Mouse (Mus musculus) midbrain, embryonic 16.5 days (tissue): ENCODE data around the gene AC134908.4. TPM values are rescaled to one million over a fixed set of nuclear protein-coding genes. Genes with fewer than 3 reads are reported as not detected.

Source experiments
- ATAC-seq: fragments of 200-750 bp; cut with Nextera tagmentation; 2 replicates; pipeline ENCODE4 v1.8.0; 2017; ENCODE audit warnings: moderate TSS enrichment
- H3K27ac ChIP-seq: fragments of 300-500 bp; sonication (generic); 2 replicates; pipeline ENCODE4 v1.5.1; 2014; ENCODE audit warnings: mild to moderate bottlenecking, low read length, mixed read lengths
- H3K27me3 ChIP-seq: fragments of 300-500 bp; sonication (generic); 2 replicates; pipeline ENCODE4 v1.6.1; 2014; ENCODE audit warnings: low read depth, low read length, mixed read lengths; ENCODE audit not compliant: control insufficient read depth, insufficient read depth
- H3K36me3 ChIP-seq: fragments of 300-500 bp; sonication (generic); 2 replicates; pipeline ENCODE4 v1.6.1; 2014; ENCODE audit warnings: mild to moderate bottlenecking, low read length, moderate library complexity, mixed read lengths; ENCODE audit not compliant: control insufficient read depth, insufficient read depth
- H3K4me1 ChIP-seq: fragments of 300-500 bp; sonication (generic); 2 replicates; pipeline ENCODE4 v1.6.1; 2014; ENCODE audit warnings: mild to moderate bottlenecking, low read length, mixed read lengths; ENCODE audit not compliant: control insufficient read depth, insufficient read depth
- H3K4me2 ChIP-seq: fragments of 300-500 bp; sonication (generic); 2 replicates; pipeline ENCODE4 v1.6.1; 2014; ENCODE audit warnings: mild to moderate bottlenecking, low read length, mixed read lengths
- H3K4me3 ChIP-seq: fragments of 300-500 bp; sonication (generic); 2 replicates; pipeline ENCODE4 v1.5.1; 2014; ENCODE audit warnings: low read depth, mild to moderate bottlenecking, low read length, moderate library complexity, mixed read lengths
- H3K9ac ChIP-seq: fragments of 300-500 bp; sonication (generic); 2 replicates; pipeline ENCODE4 v1.6.1; 2014; ENCODE audit warnings: low read depth, low read length, mixed read lengths
- H3K9me3 ChIP-seq: fragments of 300-500 bp; sonication (generic); replicated peaks from 2 replicates; pipeline ENCODE4 v1.6.1; 2014; ENCODE audit warnings: mild to moderate bottlenecking, low read length, mixed read lengths; ENCODE audit not compliant: control insufficient read depth, poor library complexity, severe bottlenecking
- WGBS: fragments of 180-500 bp; shearing (Covaris S2); extraction: QIAGEN DNeasy Blood & Tissue Kit; methylation state at CpG from one replicate; pipeline ENCODE4 v1.1.7; 2014; 5-methylcytosine and 5-hydroxymethylcytosine counted together
- polyA plus RNA-seq: library from polyadenylated mRNA; unstranded; fragments of >200 nt; fragmentation: Nextera tagmentation; extraction: Ambion mirVana; gene quantifications from 2 replicates; pipeline ENCODE4 v1.2.1, GENCODE M21; 2015

The AC134908.4 gene
- polyA plus RNA-seq, 1 experiment from 2014 or later: not detected

DNA sequence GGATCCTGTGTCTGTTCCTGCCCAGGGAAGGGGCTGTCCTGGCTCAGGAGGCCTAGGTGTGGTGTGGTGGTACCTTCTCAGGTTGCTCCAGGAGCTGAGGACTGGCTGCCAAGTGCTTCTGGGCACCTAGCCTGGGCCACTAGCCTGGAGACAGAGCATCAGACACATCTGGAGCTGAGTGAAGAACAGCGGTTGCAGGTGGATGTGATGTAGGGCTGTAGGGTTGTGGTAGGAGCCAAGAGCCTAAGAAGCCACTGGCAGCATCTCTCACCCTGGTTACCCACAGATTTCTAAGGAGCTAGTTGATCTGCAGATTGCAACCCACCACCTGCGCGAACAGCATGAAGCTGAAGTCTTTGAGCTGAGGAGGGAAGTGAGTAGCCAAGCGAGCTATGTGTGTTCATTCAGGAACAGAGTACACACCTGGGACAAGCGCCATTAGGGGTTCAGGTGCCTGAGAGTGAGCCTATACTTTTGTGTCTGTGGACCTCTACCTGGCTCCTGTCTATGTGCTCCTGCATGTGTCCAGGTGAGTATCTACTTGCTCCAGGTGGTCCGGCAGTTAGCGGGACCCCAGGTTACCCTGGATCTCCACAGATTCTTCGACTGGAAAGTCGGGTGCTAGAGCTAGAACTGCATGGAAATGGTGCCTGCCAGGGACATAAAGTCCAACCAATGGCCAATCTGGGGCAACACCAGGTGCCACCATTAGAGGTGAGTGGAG, 8.5 kb downstream of the AC134908.4 start:
- 91% methylated on average over 9 of the region's 9 CpGs for WGBS
- peaks cover 30% of the 10 kb centered on the region for H3K4me1 ChIP-seq

DNA sequence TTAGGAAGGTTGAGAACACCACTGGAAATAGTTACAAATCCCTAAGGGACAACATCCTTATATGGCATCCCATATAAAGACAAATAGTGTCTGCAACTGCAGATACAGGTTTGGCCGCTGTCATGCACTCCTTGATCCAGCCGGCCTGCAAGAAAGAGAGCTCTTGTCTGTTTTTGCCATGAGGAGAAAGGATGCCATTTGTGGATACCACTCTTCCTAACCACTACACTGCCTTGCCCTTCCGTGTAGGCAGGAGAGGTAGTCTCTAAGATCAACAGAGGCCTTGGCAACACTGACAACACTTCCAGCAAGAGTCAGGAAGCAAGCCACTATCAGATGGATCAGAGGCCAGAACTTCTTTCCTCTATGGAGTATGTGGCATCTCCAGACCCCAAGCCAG, 9.2 kb downstream of the AC134908.4 start, which contains the start of gene Ccdc78:
Gene Ccdc78, plus strand, starts transcription at position 301 of the 400 bp plus-strand sequence.
- peak within 1 kb of the TSS; percentile 89 for H3K9ac ChIP-seq
- peak within 1 kb of the TSS; percentile 78 for H3K4me3 ChIP-seq
- H3K4me1 ChIP-seq: peaks cover 27% of the 10 kb centered on the region
- H3K27me3 ChIP-seq: no peaks in the 10 kb centered on the region
- no peaks in the 10 kb centered on the region for H3K9me3 ChIP-seq
- 90% methylated on average over 3 of the region's 3 CpGs for WGBS
- peaks cover 22% of the 10 kb centered on the region for H3K36me3 ChIP-seq
- peak within 1 kb of the TSS; percentile 92 for H3K4me2 ChIP-seq
- H3K27ac ChIP-seq: peak within 1 kb of the TSS; percentile 92
- no peak for ATAC-seq

More for the DNA sequence above, 8.5 kb downstream of the AC134908.4 start:
- Histone ChIP-seq H3K9me3 (no peaks in the 10 kb centered on the region), H3K27ac (no peak overlapping the region), H3K27me3 (no peaks in the 10 kb centered on the region), H3K4me3 (no peak overlapping the region), H3K36me3 (peaks cover 16% of the 10 kb centered on the region), H3K9ac (no peak overlapping the region), H3K4me2 (no peak overlapping the region)
- no peak for ATAC-seq

DNA sequence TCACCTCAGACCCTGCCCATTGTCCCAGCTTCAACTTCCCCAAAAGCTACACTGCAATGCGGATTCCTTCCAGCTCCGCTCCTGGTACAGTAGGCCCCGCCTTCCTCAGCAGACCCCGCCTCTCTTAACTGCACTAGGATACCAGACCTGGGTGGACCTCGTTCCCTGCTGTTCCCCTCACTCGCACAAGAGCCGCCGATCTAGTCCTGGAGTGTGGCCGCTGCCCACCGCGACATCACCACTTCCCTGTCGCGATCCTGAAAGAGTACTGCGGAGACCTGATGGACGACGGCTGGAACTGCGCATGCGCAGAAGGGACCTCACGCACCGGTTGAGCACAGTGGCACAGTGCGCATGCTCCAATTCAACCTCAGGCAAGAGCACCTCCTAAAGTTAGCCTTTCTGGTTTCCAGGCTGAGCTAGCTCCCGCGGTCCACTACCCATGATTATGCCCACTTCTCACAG, 10.1 kb downstream of the AC134908.4 start, which contains the start of gene Haghl:
Gene Haghl, minus strand, starts transcription at position 393 of the 465 bp plus-strand sequence.
- peak; percentile 81 for ATAC-seq
- WGBS: under 1% methylated on average over 23 of the region's 23 CpGs

DNA sequence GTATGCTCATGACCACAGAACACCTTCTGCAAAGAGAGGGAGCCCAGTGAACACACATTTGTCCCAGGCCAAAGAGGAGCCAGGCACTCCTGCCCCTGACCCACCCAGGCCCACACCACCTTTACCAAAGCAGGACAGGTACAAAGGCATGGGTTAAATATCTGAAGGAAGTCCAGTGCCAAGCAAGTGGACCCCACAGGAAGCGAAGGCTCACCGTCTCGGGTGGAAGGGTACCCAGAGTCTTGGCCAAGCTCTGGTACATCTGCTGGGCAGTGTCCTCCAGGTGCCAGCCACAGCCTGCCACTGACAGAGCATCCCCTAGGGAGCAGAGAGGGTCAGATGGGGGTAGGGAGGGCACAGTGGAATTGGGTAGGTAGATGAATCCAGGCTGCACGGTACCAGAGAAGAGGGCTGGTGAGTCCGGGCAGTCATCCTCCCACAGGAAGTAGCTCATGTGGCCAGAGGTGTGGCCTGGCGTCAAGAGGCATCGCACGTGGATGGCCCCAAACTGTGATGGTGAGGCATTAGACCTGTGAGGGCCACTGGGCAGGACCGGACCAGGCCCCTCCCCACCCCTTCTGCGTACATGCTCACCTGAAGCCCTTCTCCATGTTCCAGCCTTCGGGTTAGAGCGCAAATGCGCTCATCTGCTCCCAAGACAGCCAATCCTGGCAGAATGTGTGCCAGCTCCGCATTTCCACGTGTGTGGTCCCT, 11.4 kb downstream of the AC134908.4 start:
- Histone ChIP-seq H3K4me1 (peaks cover 17% of the 10 kb centered on the region), H3K27ac (no peak overlapping the region), H3K9me3 (no peaks in the 10 kb centered on the region), H3K27me3 (no peaks in the 10 kb centered on the region), H3K36me3 (peaks cover 19% of the 10 kb centered on the region), H3K4me2 (peak overlapping the region; percentile 92), H3K9ac (peak overlapping the region; percentile 89), H3K4me3 (peak overlapping the region; percentile 78)
- ATAC-seq: no peak
- 82% methylated on average over 15 of the region's 15 CpGs for WGBS

More for the DNA sequence above, 10.1 kb downstream of the AC134908.4 start, which contains the start of gene Haghl:
- no peaks in the 10 kb centered on the region for H3K27me3 ChIP-seq
- H3K27ac ChIP-seq: peak within 1 kb of the TSS; percentile 92
- peak within 1 kb of the TSS; percentile 78 for H3K4me3 ChIP-seq
- peaks cover 17% of the 10 kb centered on the region for H3K4me1 ChIP-seq
- no peaks in the 10 kb centered on the region for H3K9me3 ChIP-seq
- peaks cover 23% of the 10 kb centered on the region for H3K36me3 ChIP-seq
- H3K9ac ChIP-seq: peak within 1 kb of the TSS; percentile 89
- H3K4me2 ChIP-seq: peak within 1 kb of the TSS; percentile 92

DNA sequence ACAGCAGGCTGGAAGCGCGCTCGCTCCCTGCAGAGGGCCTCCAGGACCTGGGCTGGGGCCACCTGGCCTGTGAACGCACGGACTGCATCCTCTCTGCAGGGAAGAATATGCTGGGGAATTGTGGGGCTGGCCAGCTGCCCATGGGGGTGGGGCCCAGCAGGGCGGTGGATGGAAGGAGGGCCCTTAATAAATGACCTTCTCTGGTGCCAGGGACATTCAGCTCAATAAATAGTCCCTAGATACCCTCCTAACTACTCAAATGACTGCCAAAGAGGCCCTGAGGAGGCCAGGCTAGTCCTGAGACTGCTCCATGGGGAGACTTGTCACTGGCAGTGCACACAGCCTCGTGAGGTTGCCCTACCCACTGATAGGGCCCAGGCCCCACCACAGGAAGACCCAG, 12.4 kb downstream of the AC134908.4 start:
- Histone ChIP-seq H3K4me2 (no peak overlapping the region), H3K27ac (no peak overlapping the region), H3K4me3 (no peak overlapping the region), H3K4me1 (peaks cover 17% of the 10 kb centered on the region), H3K9ac (no peak overlapping the region), H3K27me3 (no peaks in the 10 kb centered on the region), H3K36me3 (peaks cover 19% of the 10 kb centered on the region), H3K9me3 (no peaks in the 10 kb centered on the region)
- no peak for ATAC-seq
- WGBS: 77% methylated on average over 7 of the region's 7 CpGs

DNA sequence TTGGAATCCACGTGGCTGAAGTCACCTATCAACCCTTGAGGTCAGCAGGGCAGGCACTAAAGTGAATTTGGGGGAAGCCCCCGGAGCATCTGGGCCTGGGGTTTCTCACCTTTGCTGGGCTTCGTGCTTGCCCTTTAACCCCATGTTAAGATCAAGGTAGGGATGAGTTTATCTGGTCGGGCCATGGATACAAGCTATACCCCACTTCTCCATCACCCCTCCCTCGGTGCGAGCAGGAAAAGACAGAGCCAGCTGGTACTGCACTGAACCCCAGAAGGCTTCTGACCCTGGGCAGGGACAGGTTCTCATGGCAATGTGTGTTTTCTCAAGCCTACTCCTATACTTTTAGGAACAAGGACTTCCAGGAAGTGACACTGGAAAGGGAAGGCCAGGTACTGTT, 14.1 kb downstream of the AC134908.4 start:
- H3K27ac ChIP-seq: no peak overlapping the region
- no peaks in the 10 kb centered on the region for H3K9me3 ChIP-seq
- WGBS: 76% methylated on average over 6 of the region's 6 CpGs
- H3K36me3 ChIP-seq: peaks cover 22% of the 10 kb centered on the region
- H3K4me3 ChIP-seq: no peak overlapping the region
- H3K9ac ChIP-seq: no peak overlapping the region
- no peak overlapping the region for H3K4me2 ChIP-seq
- no peak for ATAC-seq
- H3K4me1 ChIP-seq: peaks cover 17% of the 10 kb centered on the region
- H3K27me3 ChIP-seq: no peaks in the 10 kb centered on the region

DNA sequence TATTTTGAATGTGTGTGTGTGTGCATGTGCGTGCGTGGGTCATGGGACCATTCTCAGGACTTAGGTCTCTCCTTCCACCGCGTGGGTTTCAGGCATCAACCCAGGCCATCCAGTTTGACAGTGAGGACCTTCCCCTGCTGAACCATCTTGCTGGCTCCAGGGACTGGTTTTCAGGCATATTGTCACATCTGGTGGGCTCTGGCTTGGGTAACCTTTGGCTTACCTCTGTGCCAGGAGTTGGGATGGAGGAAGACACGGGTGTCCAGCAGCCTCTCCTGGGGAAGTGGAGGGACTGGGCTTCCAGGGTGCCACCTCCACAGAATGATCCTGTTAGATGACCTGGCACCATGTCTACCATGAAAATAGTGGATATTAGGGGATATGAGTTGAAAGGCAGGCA, 17.5 kb downstream of the AC134908.4 start:
- 96% methylated on average over 5 of the region's 5 CpGs for WGBS
- Histone ChIP-seq H3K27me3 (no peaks in the 10 kb centered on the region), H3K9ac (no peak overlapping the region), H3K4me1 (peaks cover 14% of the 10 kb centered on the region), H3K9me3 (no peaks in the 10 kb centered on the region), H3K4me3 (no peak overlapping the region), H3K36me3 (peaks cover 21% of the 10 kb centered on the region), H3K4me2 (no peak overlapping the region), H3K27ac (no peak overlapping the region)
- ATAC-seq: no peak

DNA sequence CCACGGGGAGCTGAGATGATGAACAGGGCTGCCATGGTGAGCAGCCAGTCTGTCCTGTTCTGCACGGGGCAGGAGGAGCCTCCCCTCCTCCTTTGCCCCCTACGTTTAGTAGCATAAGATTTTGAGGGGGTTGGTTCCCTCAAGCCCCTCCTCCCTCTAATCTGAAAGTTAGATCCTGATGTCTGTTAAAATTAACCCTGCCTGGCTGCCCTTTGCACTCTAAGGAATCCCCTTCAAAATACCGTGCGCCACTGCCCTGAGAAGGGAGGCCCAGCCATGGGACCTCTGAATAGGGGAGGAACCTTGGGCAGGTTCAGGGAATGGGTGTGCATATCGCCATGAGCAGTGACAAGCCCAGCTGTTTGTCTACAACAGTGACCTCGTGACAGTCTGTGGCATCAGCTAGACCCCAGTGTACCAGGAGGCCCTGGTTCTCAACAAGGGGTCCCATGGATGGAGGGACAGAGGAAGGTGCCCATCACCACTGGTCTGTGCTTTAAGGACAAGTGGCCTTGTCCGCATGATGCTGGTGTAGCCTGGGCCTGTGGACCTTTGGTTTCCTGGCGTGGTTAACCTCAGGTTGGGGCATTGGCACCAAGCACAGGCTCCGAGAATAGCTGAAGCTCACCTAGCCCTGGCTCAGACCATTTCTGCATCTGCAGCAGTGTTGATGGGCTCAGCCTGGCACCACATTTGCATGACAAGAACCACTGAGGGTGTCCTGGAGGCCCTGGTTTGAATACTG, 20.0 kb downstream of the AC134908.4 start:
- 77% methylated on average over 10 of the region's 10 CpGs for WGBS
- no peak overlapping the region for H3K4me2 ChIP-seq

More for the DNA sequence above, 20.0 kb downstream of the AC134908.4 start:
- Histone ChIP-seq H3K36me3 (peaks cover 6% of the 10 kb centered on the region; the same call in 1 of the 2 replicates), H3K27me3 (no peaks in the 10 kb centered on the region), H3K4me3 (no peak overlapping the region), H3K9ac (no peak overlapping the region), H3K4me1 (peaks cover 14% of the 10 kb centered on the region), H3K27ac (no peak overlapping the region), H3K9me3 (no peaks in the 10 kb centered on the region)
- no peak for ATAC-seq
